Mouse (Mus musculus) lung, postnatal 10 days (tissue): ENCODE results near the gene Sema4c.
"Not testable (repeated sequence)": the region's sequence is repeated elsewhere in the genome, so short reads cannot be mapped to it uniquely, and the experiment has no call there.

Experiments used
- DNase-seq: peaks from one replicate; pipeline ENCODE4 v3.0.0; 2021

Sema4c gene

DNA sequence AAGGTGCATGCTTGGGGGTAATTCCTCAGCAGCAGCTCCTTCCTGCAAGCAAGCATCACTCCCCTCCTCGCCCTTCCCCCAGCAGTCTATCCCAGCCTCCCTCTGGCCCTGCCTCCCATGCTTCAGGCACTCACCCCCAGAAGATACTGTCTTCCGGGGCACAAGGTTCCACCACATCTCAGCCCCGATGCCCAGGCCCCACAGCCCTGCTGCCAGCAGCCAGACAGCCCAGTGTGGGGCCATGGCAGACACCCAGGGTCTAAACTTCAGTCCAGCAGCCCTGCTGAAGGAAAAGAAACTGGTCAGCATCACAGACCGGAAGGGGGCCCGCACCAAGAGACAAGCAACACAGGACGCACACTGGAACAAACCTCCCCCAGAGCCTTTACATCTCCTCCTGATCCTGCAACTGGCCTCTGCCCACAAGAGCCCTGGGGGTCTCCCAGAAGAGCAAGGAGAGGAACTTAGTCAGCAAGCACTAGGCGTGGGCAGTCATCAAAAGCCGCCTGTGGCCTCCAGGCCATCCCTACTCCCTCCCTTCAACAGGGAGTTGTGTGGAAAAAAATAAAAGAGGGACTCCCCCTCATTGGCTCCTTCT lies 2.3 kb downstream of the Sema4c start:
- peak; percentile 60 for DNase-seq

DNA sequence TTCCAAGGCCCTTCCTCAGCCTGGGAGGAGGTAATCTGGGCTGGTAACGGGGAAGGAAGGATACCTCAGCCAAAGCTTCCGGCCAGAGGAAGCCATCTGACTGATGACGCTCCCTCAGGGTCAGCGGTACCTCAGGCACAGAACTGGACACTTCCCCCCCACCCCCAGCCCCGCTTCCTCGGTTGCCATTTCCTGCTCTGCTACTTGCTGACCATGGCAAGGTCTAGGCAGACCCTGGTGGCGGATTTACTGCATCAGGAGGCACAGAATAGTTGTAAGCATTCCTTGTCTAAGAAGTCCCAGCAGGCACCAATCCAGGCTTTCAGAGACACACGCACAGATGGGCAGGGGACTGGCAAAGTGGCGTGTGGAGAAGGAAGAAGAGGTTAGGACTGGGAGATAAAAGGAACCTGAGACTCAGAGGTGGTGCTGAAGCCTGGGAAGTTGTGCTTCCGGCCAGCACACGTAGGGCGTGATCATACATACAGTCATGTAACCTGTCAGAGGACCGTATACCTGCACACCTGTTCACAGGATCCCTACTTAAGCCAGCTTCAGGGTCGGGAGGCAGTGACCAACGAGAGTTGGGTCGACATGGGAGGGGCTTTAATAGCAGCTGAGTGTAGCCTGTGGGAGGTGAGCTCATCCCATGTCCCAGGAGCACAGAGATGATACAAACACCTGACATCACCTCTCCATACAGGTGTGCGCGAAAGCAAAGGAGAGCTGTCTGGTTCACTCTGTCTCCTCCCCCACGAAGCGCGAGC lies 3.3 kb downstream of the Sema4c start:
- DNase-seq: peak; percentile 38

DNA sequence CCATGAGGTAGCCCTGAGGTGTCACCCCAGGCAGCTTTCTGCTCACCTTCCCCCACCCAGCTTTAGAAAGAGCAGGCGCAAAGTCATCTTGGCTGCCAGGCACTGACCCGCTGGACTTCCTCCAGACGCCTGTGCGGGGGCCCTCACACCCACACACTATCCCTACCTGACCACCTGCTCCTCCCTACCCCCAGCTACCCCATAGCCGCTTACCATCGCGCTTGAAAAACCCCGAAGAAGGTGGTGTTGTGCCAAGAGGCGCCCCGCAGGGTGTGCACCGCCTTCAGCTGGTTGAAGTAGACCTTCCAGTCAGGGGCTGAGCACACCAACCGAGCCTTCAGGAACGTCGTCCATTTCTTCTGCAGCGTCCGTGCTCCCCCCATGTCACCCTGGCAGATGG lies 5.6 kb downstream of the Sema4c start:
- no peak for DNase-seq

DNA sequence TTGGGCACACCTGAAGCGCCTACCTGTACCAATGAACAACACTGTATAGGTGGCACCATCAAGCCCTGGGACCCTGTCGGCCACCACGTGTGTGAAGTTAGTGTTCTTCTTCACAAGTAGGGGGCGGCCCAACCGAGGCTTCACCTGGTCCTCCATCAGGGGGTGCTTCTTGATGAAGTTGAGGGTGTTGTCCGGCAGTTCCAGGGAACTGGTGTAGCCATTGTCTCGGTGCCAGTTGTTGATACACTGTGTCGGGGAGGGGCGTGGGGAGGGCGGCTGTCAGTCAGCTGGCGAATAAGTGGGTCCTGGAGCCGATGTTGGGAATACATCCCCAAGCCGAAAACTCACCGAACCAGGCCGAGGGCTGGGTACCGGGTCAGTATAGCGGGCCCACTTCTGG lies 6.2 kb downstream of the Sema4c start:
- no peak for DNase-seq

DNA sequence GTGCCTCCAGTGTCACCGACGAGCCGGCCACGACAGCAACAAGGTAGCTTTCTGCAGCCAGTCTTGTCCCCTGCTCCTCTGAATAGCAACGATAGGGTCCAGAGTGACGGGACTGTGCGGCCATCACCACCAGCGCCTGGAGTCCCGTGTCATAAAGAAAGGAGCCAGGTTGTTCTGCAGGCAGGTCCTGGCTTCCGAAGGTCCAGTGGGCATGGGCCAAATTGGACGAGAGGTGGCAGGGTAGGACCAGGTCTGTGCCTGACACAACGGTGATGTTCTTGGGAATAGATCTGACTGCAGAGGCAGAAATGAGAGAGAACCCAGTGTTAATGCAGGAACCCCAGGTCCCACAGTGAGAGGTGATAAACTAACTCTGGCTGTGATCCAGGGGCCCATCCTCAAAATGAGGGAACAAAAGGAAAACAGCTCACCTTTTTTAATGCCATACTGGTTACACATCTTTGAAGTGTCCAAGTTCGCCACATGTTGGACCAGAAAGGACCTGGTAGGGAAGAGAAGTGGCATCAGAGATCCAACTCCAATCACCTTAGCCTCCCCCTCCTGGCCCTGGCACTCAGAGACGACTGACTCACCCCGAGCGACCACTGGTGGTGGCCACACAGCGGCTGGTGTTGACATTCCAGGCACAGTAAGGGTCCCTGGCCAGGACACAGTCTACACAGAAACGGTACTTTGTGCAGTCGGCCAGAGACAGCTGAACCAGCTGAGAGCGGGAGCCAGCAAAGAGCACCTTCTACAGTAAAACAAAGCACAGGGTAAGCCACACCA lies 7.9 kb downstream of the Sema4c start:
- DNase-seq: no peak

DNA sequence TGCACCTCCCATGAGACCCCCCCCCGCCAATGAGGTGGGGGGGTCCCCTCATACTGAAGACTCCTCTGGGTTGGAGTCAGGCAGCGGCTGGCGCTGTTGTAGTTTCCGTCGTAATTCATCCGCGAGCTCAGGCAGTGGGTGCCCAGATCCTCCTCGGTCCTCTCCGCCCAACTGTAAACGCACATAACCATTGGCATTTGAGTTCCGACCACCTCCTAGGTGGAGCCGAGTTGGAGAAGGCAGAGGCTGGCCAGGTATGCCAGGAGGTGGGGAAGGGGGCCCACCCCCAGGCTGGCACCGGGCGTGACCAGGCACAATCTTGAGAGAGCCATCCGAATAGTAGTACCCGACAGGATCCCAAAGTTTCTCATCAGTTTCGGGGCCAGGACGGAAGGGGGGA lies 8.7 kb downstream of the Sema4c start:
- no peak for DNase-seq

DNA sequence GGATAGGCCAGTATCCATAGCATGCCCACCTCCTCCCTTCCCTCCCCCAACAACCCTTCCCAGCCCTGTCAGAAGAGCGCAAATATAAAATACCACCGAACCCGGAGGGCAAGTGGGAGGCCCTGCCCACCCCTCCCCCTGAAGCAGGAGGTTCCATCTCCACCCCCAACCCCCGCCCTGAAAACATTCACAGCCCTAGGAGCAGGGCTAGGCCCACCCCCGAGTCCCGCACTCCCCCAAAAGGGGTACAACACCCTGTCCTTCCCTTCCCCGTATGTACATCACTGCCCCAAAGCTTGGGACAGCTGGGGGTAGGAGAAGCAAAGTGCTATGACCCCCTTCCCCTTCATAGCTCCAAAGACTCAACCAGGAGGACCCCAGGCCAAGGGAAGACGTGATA lies 9.4 kb downstream of the Sema4c start:
- no peak for DNase-seq

DNA sequence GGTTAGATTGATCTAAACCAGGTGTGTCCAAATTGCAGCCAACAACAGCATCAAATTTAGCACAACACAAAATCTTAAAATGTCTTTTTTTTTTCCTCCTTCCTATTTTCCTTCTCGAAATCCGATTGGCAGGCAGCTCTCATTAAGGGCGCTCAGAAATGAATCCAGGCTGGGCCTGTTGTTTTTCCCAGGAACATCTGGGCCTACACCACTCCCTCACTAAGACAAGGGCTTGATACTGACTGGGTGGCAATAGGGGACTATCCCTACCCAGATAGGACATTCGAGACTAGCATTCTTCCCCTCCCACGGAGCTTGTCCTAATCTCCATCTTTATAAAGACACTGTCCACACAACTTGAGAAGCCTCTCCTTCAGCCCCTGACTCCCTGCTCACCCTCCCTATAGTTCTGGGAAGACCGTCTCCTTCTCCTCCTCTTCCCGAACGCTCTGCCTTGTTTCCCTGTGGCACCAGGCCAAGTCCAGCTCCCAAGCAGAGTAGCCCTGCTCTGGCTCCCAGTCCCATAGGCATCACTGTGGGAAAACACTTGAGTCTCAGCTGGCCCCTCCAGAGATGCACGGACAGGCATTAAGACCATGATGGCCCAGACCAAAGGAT lies 10.1 kb downstream of the Sema4c start:
- peak; percentile 83 for DNase-seq

DNA sequence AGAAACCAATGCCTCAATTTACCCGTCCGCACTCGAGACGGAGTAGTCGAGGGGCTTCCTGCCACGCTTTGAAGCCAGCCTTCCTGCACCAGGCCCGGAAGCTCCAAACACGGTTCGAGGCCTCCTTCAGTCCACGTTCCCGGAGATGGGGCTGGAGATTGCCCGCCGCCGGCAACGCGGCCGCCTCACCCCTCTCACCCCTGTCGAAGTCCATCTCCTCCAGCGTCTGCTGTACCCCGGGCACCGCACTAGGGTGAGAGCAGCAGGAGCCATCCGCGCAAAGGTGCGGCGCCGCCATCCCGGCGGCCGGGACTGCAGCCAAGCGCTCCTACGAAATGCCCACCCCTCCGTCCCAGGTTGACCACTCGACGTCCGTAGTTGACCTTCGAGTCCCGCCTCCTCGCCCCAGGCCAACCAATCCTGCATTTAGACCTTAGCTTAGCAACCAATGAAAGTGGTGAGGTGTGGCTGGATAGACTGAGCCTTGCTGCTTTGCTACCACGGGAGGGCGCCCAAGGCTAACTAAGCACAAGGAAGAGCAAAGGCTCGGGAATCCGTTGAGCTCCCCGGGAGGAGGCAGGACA lies 11.2 kb downstream of the Sema4c start, which contains the start of gene Ankrd39:
TSS of gene Ankrd39 (minus strand) at position 558 of the 584 bp plus-strand sequence.
- peak; percentile 99 for DNase-seq

DNA sequence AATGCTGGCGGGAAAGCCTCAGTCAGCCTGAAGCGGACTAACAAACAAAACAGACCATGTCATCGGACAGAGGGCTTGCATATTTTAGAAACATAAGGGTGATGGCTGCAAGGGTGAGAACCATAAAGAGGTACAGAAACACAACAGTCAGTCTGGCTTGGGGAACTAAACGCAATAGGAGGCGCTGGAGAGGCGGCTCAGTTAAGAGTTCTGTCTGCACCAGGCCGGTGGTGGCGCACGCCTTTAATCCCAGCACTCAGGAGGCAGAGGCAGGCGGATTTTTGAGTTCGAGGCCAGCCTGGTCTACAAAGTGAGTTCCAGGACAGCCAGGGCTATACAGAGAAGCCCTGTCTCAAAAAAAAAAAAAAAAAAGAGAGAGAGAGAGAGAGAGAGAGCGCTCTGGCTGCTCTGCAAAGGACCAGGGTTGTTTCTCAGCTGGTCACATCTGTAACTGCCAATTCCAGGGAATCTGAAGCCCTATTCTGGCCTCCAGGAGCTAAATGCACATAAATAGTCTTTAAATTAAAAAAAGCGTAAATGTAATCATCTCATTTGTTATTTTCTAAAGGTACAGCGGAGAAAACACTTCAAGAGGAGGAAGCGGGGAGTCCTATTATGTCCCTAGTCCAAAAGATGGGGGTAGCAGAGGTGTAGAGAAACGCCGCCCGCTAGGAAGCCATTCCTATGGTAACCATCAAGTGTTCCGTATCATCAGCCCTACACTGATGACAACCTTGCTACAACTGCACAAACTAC lies 12.1 kb downstream of the Sema4c start:
- peak; percentile 54 for DNase-seq

DNA sequence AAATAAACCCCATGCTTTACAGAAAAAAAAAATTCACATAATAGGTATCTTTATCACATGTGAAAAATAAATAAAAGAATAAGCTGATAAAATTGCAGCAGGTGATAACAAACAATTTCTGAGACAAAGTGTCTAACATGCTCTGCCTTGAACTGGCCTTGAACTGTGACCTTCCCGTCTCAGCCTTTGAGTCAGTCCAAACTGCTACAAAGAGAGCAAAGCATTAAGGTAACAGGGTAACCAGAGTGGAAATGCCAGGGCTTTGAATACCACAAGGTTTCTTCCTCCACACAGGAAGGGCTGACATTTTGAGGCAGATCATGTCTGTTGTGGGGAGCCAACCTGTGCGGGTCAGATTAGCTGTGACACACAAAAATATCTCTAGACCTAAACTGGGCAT lies 12.8 kb downstream of the Sema4c start:
- no peak for DNase-seq

DNA sequence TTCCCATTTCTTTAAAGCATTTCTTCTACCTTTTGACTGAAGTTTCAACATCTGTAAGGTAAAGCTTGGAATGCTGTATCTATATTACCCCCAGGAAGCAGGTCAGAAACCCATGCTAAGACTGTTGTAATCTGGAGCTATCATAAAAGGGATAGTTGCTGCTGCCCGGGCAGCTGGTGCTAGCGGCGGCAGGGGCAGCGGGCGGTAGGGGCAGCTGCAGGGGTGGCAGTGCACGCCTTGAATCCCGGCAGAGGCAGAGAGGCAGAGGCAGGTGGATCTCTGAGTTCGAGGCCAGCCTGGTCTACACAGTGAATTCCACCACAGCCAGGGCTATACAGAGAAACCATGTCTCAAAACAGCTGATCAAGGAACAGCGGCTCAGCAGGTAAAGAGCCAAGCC lies 15.2 kb downstream of the Sema4c start:
- DNase-seq: no peak

DNA sequence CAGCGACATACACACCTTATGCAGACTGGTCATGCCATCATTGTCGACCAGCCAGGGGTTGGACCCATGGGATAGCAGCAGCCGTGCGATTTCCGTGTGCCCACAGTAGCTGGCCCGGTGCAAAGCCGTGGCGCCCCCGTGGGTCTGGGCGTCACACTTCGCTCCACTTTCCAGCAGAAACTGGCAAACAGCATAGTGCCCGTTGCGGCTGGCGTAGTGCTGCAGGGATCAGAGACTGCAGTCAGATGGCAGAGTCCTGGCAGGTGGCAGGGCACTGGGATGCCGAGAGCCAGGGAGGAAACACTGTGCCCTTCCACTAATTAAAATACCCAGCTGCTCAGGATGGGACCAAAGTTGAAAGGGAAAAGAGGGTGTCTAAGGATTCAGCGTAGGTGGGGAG lies 16.3 kb downstream of the Sema4c start:
- no peak for DNase-seq

DNA sequence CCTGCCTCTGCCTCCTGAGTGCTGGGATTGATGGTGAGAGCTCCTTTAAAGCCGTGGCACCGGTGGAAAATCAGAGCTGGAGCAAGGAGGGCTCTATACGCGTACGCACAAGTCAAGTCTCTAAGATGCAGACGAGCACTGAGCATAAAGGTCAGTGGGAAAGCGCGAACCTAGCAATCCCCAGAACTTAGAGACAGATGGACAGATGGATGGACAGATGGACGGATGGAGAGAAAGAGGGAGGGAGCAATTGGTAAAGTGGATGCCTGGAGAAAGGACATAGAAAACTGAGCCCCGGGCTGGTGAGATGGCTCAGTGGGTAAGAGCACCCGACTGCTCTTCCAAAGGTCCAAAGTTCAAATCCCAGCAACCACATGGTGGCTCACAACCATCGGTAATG lies 17.3 kb downstream of the Sema4c start:
- DNase-seq: no peak

DNA sequence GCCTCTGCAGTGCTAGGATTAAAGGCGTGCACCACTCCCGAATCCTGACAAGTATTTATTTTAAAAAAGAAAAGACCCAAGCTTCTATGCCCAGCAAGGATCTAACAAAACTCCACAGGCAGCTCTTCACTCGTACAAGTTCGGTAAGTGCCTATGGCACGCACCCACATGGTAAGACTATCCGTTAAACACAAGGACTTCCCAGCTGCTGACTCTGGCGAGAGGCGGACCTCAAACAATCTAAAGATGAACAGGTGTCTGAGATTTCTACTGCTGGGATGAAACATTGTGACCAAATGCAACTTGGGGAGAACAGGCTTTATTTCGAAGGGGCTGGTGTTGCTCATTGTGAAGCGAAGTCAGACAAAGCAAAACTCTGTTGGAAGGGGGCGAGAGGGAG lies 18.0 kb downstream of the Sema4c start:
- DNase-seq: no peak

DNA sequence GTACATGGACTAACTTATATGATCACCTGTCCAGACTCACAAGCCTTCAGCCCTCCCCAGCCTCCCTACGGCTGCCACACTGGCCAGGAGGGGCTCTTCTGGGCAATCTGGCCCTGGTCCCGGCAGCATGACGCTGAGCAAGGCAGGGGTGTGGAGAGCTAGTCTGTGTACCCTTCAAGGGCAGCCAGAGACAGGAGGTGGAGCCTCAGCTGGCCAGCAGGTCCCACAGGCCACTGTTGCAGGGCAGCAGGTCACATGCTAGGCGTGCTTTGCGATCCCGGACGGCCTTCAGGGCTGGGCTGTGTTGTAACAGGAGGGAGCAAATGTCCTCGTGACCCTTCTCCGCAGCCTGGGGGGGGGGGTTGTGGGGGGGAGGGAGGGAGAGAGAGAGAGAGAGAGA lies 19.0 kb downstream of the Sema4c start, which contains the start of gene Gm42417:
TSS of gene Gm42417 (minus strand) at position 244 of the 400 bp plus-strand sequence.
- peak; percentile 87 for DNase-seq

DNA sequence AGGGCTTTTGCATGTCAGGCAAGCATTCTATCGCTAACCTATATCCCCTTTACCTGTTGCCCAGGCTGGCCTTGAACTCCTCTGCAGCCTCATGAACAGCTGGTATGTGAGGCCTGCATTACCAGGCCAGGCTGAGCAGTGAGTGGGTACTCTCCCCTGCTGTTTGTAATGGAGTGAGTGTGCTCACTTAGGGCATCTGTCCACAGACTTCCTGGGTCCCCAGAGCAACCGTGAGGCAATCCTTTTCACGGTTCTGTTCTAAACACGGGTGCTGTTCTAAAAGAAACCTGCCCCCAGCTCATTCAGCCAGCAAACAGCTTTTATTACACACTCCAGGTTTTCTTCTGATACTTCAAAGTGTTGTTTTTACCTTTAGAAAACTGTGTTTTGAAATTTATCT lies 19.4 kb downstream of the Sema4c start:
- DNase-seq: no peak

DNA sequence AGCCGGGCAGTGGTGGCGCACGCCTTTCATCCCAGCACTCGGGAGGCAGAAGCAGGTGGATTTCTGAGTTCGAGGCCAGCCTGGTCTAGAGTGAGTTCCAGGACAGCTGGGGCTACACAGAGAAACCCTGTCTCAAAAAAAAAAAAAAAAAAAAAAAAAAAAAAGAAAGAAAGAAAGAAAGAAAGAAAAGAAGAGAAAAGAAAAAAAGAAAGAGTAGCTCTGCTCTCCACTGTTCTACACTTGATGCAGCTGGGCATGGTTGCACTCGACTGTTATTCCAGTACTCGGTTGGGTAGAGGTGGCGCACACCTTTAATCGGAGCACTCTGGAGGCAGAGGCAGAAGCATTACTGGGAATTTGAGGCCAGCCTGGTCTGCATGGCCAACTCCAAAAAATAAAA lies 21.4 kb downstream of the Sema4c start, which contains the start of gene Ankrd23:
TSS of gene Ankrd23 (minus strand) at position 101 of the 400 bp plus-strand sequence.
- DNase-seq: not testable (repeated sequence)

DNA sequence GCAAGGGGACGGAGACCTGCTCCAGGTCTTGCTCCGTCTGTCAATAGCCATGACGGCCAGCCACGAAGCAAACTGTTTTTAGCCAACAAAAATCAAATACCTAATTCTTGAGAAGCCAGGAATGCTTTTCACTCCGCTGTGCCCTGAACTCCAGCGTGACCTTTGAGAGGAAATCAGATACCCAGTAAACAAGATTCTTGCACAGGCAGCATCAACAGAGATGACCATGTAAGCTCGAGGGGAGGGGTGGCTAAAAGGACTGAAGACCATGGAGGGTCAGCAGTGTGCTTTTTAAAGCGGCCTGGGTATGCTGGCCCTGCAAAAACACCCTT lies 21.8 kb downstream of the Sema4c start:
- no peak for DNase-seq

DNA sequence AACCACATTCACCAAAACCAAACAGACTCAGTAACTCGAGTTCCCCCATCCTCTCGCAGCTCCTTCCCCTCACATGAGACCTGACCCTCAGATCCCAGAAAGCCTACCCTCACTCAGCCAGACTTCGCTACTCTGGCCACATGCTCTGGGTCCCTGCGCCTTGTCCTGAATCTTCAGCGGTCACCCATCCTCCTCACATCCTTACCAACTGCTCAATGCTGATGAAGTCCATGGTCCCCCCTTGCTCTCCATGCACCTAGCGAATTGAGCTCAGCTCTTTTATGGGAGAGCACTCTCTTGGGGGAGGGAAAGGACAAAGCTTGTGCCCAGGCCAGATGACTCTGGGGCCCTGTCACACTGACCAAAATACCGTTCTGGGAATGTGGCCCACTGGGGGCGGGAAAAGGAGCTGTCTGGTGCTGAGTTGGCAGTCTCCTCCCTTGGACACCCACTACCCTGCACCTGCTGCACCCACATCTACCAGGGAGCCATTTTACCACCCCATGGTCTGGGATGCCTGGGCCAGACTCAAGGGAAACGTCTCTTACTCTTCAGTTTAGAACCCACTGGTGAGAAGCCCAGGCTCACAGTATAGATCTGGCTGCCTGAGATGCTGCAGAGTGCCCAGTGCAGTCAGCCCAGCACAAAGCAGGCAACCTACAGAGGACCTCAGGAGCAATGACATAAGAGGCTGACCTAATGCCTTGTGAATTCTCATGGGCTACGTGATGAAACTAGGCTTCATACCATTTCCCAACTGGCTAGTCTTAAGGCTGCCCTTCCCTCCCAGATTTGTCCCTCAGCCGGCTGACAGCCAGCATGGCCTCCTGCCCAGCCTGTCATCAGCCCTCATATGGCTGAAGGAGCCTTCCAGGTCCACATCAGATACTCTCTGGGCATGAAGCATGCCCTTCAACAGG lies 22.4 kb downstream of the Sema4c start:
- DNase-seq: peak; percentile 76

DNA sequence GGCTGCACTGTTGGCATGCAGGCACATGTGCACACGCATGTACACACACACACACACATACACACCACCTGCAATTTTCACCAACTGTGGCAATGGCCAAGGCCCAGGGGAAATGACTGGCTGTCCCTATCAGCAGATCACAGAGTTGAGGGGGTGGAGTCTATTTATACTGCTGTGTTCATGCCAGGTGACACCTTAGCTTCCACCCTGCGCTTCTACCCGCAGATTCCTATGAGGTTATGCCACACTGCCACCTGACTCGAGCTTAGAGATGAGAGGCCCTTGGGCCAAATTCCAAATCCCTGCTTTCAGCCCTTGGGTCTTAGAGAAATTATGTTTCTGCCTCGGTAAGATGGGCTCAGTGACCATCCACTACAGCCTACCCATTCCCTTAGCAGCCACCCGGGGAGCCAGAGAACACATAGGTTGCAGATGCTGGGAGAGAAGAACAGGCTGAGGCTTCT lies 23.5 kb downstream of the Sema4c start:
- DNase-seq: peak; percentile 54
